Mouse (Mus musculus) heart, embryonic 16.5 days (tissue): ENCODE data around the gene Pde4b. TPM values are rescaled to one million over a fixed set of nuclear protein-coding genes. Genes with fewer than 3 reads are reported as not detected.

Source experiments
- ATAC-seq: fragments of 200-750 bp; cut with Nextera tagmentation; replicated peaks from 2 replicates; pipeline ENCODE4 v1.8.0; 2017; ENCODE audit warnings: moderate number of reproducible peaks; ENCODE audit not compliant: insufficient read depth, low FRiP score; ENCODE audit errors: extremely low read depth
- H3K27ac ChIP-seq: fragments of 300-500 bp; sonication (generic); 2 replicates; pipeline ENCODE4 v1.5.1; 2014; ENCODE audit warnings: mild to moderate bottlenecking, low read length, control low read depth, moderate library complexity
- H3K27me3 ChIP-seq: fragments of 300-500 bp; sonication (generic); 2 replicates; pipeline ENCODE4 v1.6.1; 2014; ENCODE audit warnings: low read length, mixed read lengths; ENCODE audit not compliant: control insufficient read depth, insufficient read depth
- H3K36me3 ChIP-seq: fragments of 300-500 bp; sonication (generic); 2 replicates; pipeline ENCODE4 v1.6.1; 2014; ENCODE audit not compliant: control insufficient read depth, insufficient read depth
- H3K4me1 ChIP-seq: fragments of 300-500 bp; sonication (generic); 2 replicates; pipeline ENCODE4 v1.6.1; 2014; ENCODE audit warnings: low read length, mixed read lengths; ENCODE audit not compliant: control insufficient read depth, insufficient read depth
- H3K4me2 ChIP-seq: fragments of 300-500 bp; sonication (generic); 2 replicates; pipeline ENCODE4 v1.6.1; 2014; ENCODE audit warnings: low read depth, mild to moderate bottlenecking, control low read depth, low read length
- H3K4me3 ChIP-seq: fragments of 300-500 bp; sonication (generic); 2 replicates; pipeline ENCODE4 v1.5.1; 2014; ENCODE audit warnings: mild to moderate bottlenecking, control low read depth, low read length
- H3K9ac ChIP-seq: fragments of 300-500 bp; sonication (generic); 2 replicates; pipeline ENCODE4 v1.6.1; 2014; ENCODE audit warnings: low read length, control low read depth
- H3K9me3 ChIP-seq: fragments of 300-500 bp; sonication (generic); replicated peaks from 2 replicates; pipeline ENCODE4 v1.6.1; 2016; ENCODE audit warnings: low read length; ENCODE audit not compliant: control insufficient read depth
- WGBS: fragments of 180-500 bp; shearing (Covaris S2); extraction: QIAGEN DNeasy Blood & Tissue Kit; methylation state at CpG from one replicate; pipeline ENCODE4 v1.1.7; 2014; 5-methylcytosine and 5-hydroxymethylcytosine counted together
- polyA plus RNA-seq: library from polyadenylated mRNA; unstranded; fragments of >200 nt; fragmentation: Nextera tagmentation; extraction: Ambion mirVana; gene quantifications from 2 replicates; pipeline ENCODE4 v1.2.1, GENCODE M21; 2015

The Pde4b gene
- polyA plus RNA-seq, 1 experiment from 2014 or later, result 28.4 TPM

- Histone ChIP-seq H3K4me1 (peaks cover 17% of the 10 kb centered on the region), H3K9me3 (no peaks in the 10 kb centered on the region), H3K27ac (peak overlapping the region; percentile 48), H3K9ac (no peak overlapping the region), H3K4me3 (no peak overlapping the region), H3K36me3 (peaks cover 2% of the 10 kb centered on the region; the same call in 1 of the 2 replicates), H3K4me2 (no peak overlapping the region), H3K27me3 (no peaks in the 10 kb centered on the region)
- ATAC-seq, result no peak
- WGBS, result 86% methylated on average over 2 of the region's 2 CpGs
Observed at GRCm38 (mm10) chr4:102332386-102332785, 245.0 kb downstream of the Pde4b start.

GRCm38 (mm10) chr4:102332885-102333284, 245.5 kb downstream of the Pde4b start:
- no peak for ATAC-seq
- H3K4me2 ChIP-seq, result no peak overlapping the region
- H3K36me3 ChIP-seq, result peaks cover 2% of the 10 kb centered on the region; the same call in 1 of the 2 replicates
- no peak overlapping the region for H3K4me3 ChIP-seq
- peaks cover 17% of the 10 kb centered on the region for H3K4me1 ChIP-seq
- no peaks in the 10 kb centered on the region for H3K27me3 ChIP-seq
- no peak overlapping the region for H3K9ac ChIP-seq
- no peaks in the 10 kb centered on the region for H3K9me3 ChIP-seq
- peak overlapping the region; percentile 51 for H3K27ac ChIP-seq
- WGBS, result 58% methylated on average over 4 of the region's 4 CpGs

- Histone ChIP-seq H3K4me1 (peaks cover 14% of the 10 kb centered on the region), H3K4me3 (no peak overlapping the region), H3K27me3 (no peaks in the 10 kb centered on the region), H3K4me2 (no peak overlapping the region), H3K36me3 (no peaks in the 10 kb centered on the region), H3K27ac (no peak overlapping the region), H3K9ac (no peak overlapping the region), H3K9me3 (0 out of 2 replicates have a peak, but pooled peaks cover 2% of the 10 kb centered on the region)
- ATAC-seq, result no peak
- 82% methylated on average over 4 of the region's 4 CpGs for WGBS
Observed at GRCm38 (mm10) chr4:102346911-102347492, 259.7 kb downstream of the Pde4b start.

DNA sequence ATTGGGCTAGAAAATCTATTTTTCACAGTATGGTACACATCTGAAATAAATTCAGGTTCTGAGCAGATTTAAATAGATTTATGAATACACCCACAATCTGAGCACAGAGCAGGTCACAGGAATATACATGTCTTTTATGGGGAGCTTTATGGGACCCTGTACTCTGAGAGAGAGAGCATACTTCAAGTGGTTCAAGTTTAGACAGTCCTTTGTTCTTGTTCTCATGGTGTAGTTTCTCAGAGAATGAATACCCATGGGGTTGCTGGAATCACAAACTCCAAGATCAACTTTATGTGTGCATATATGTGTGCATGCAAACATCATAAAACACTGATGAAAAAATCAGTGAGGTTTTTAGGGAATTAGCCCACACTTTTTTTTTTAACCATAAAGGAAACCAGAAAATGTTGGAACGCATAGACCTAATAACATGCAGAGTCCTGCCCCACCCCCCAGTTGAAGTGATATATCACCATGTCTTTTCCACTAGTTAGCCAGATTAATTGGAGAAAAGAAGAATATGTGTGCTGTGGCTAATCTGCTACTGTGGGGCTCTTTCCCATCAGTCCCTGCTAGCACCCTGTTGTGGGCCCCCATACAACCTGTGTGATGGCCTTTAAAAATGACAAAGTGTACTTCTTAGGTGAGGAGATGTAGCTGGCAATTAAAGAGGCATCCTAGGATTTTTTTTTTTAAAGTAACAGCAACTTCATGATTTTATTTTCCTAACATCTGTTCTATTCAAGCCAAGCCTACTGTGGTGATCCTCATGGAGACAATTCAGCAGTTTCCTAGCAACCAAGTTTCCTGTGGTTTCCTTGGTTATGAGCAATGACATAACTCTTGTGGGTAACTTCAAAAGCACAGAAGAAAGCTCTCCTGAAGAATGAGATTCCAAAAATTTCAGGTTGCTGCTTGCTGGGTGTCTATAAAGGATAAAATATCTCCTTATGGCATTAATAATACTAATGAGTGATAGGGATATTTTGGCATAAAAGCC, 264.4 kb downstream of the Pde4b start:
- no peak for ATAC-seq
- 78% methylated on average over 1 of the region's 1 CpGs for WGBS

GRCm38 (mm10) chr4:102353641-102354403, 266.5 kb downstream of the Pde4b start:
- 71% methylated on average over 3 of the region's 3 CpGs for WGBS

More for the DNA sequence above, 264.4 kb downstream of the Pde4b start:
- Histone ChIP-seq H3K4me1 (peaks cover 13% of the 10 kb centered on the region; the same call in 1 of the 2 replicates), H3K4me2 (no peak overlapping the region), H3K4me3 (no peak overlapping the region), H3K9me3 (0 out of 2 replicates have a peak, but pooled peaks cover 2% of the 10 kb centered on the region), H3K36me3 (no peaks in the 10 kb centered on the region), H3K9ac (no peak overlapping the region), H3K27ac (no peak overlapping the region), H3K27me3 (no peaks in the 10 kb centered on the region)

DNA sequence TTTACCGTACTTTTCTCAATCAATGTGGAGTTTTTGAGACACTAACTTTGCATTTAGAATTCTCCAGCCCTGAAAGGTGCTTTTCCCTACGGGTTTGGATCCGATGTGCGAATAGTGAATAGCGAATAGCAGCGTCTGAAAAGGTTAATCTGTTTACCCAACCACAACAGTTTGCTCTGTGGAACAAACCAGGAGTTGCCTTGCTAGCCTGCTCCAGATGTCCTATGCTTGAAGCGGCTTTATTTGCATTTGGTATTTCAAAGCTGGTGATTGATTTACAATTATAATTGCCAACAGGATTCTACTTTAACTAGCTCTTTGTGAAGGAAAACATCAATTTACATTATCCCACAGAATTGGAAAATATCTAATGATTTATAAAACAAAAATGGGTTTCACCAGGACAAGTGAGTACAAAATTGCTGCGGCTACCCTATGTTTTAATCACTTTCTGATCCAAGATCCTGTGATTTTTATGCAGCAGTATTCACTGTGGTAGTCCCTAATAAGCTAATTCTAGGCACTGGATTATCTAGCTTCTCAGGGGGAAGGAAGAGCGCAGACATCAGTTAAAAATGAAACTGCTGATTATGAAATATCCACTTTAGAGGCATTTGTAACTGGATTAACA, 280.9 kb downstream of the Pde4b start:
- no peak for ATAC-seq
- no peaks in the 10 kb centered on the region for H3K27me3 ChIP-seq
- whole genome bisulfite sequencing, result 57% methylated on average over 9 of the region's 9 CpGs
- no peaks in the 10 kb centered on the region for H3K4me1 ChIP-seq
- no peak overlapping the region for H3K27ac ChIP-seq
- no peak overlapping the region for H3K9ac ChIP-seq
- H3K4me2 ChIP-seq, result no peak overlapping the region
- no peak overlapping the region for H3K4me3 ChIP-seq
- no peaks in the 10 kb centered on the region for H3K36me3 ChIP-seq
- H3K9me3 ChIP-seq, result no peaks in the 10 kb centered on the region

More at GRCm38 (mm10) chr4:102353641-102354403, 266.5 kb downstream of the Pde4b start:
- H3K4me3 ChIP-seq, result no peak overlapping the region
- H3K4me2 ChIP-seq, result no peak overlapping the region
- H3K27ac ChIP-seq, result no peak overlapping the region
- H3K36me3 ChIP-seq, result no peaks in the 10 kb centered on the region
- H3K9me3 ChIP-seq, result 0 out of 2 replicates have a peak, but pooled peaks cover 2% of the 10 kb centered on the region
- no peak for ATAC-seq
- H3K27me3 ChIP-seq, result no peaks in the 10 kb centered on the region
- peaks cover 13% of the 10 kb centered on the region; the same call in 1 of the 2 replicates for H3K4me1 ChIP-seq
- no peak overlapping the region for H3K9ac ChIP-seq

GRCm38 (mm10) chr4:102374614-102375013, 287.3 kb downstream of the Pde4b start:
- no peak overlapping the region for H3K4me2 ChIP-seq
- H3K9me3 ChIP-seq, result no peaks in the 10 kb centered on the region
- no peak overlapping the region for H3K9ac ChIP-seq
- 79% methylated on average over 5 of the region's 5 CpGs for WGBS
- no peaks in the 10 kb centered on the region for H3K36me3 ChIP-seq
- ATAC-seq, result no peak
- no peak overlapping the region for H3K4me3 ChIP-seq
- no peaks in the 10 kb centered on the region for H3K27me3 ChIP-seq
- H3K4me1 ChIP-seq, result no peaks in the 10 kb centered on the region
- H3K27ac ChIP-seq, result no peak overlapping the region

- H3K27me3 ChIP-seq, result no peaks in the 10 kb centered on the region
- WGBS, result 28% methylated on average over 1 of the region's 1 CpGs
- H3K9me3 ChIP-seq, result no peaks in the 10 kb centered on the region
- H3K27ac ChIP-seq, result peak overlapping the region; percentile 95
- H3K4me3 ChIP-seq, result no peak overlapping the region
- peak; percentile 93 for ATAC-seq
- H3K4me2 ChIP-seq, result peak overlapping the region; percentile 43
- H3K9ac ChIP-seq, result peak overlapping the region; percentile 52
- peaks cover 15% of the 10 kb centered on the region for H3K4me1 ChIP-seq
- no peaks in the 10 kb centered on the region for H3K36me3 ChIP-seq
Observed at GRCm38 (mm10) chr4:102382763-102383505, 295.6 kb downstream of the Pde4b start.
